Mouse (Mus musculus): Measurements from ENCODE around the gene Reep1.

Reep1 gene

GRCm38 (mm10) chr6:71734910-71735599 lies 27.7 kb downstream of the Reep1 start:
- in situ Hi-C loops (cut with MboI; ENCODE audit: low pct_unique_long_range_greater_than_20kb in 1 of 2, low sequenced_read_pairs in 2 of 2, unreplicated experiment in 1 of 2): no loop called here

- in situ Hi-C loops (cut with MboI; ENCODE audit: low pct_unique_long_range_greater_than_20kb in 1 of 2, low sequenced_read_pairs in 2 of 2, unreplicated experiment in 1 of 2): no loop called here
Observed at GRCm38 (mm10) chr6:71735600-71736010, 28.2 kb downstream of the Reep1 start.

DNA sequence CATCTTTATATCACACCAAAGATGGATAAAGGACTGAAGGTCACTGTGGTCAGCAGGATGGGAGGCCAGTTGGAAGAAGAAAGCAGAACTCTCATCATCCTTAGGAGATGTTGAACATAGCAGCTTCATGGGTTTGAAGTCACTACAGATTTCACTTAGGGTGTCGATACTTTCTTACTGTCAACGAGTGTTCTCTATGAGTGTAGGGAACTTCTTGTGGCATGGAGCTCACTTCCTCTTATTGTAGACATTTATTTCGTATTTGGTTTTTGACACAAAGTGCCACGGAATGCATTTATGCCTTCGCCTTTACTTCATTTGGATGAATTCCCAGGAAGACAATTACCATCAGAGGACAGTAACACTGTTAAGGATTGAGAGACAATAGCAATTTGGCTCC lies 28.7 kb downstream of the Reep1 start:
- in situ Hi-C loops (cut with MboI; ENCODE audit: low pct_unique_long_range_greater_than_20kb in 1 of 2, low sequenced_read_pairs in 2 of 2, unreplicated experiment in 1 of 2): no loop called here

DNA sequence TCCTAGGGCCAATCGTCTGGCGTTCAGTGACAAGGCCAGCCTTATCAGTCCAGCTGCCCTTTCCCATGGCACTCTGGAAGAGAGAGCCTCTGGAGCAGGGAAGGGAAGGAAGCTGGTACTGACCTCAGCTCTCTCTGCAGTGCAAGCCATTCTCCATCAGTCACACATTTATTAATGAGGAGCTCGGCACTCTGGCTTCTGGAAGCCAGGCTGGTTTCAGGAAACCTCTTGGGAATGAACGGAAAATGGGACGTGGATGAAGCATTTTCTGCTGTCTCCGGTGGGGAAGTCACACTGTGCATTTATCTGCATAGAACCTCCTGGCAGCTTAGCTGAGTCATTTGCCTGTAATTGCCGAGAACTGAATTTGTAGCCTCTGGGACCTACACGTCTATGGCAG lies 29.8 kb downstream of the Reep1 start:
- in situ Hi-C loops (cut with MboI; ENCODE audit: low pct_unique_long_range_greater_than_20kb in 1 of 2, low sequenced_read_pairs in 2 of 2, unreplicated experiment in 1 of 2): no loop called here

- in situ Hi-C loops (cut with MboI; ENCODE audit: low pct_unique_long_range_greater_than_20kb in 1 of 2, low sequenced_read_pairs in 2 of 2, unreplicated experiment in 1 of 2): no loop called here
Observed at GRCm38 (mm10) chr6:71738611-71739010, 31.2 kb downstream of the Reep1 start.

GRCm38 (mm10) chr6:71740921-71741320 lies 33.6 kb downstream of the Reep1 start:
- in situ Hi-C loops (cut with MboI; ENCODE audit: low pct_unique_long_range_greater_than_20kb in 1 of 2, low sequenced_read_pairs in 2 of 2, unreplicated experiment in 1 of 2): no loop called here

DNA sequence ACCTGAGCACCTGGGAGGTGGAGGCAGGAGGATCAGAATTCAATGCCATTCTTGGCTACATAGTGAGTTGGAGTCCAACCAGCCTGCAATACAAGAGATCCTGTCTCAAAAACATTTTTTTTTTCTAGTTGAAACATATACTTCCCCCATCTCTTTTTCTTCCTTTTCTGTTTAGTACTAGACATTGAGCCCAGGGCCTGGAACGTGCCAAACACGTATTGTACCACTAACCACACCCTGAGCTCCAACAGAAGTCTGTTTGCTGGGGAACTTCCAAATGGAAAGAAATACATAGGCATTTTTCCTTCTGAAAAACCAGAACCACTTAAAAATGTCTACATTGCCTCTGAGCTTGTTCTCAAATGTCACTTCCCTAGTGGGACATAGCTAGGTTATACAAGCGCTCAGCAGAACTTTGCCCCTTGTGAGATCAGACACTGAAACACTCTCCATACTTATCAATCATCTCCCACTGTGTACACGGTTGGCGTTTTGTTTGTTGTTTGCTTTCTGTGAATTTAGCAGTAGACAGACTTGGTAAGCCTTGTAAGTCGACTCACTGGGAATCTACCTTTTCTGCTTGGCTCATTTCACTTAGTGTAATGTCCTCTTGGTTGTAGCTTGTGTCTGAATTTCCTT lies 34.8 kb downstream of the Reep1 start:
- in situ Hi-C loops (cut with MboI; ENCODE audit: low pct_unique_long_range_greater_than_20kb in 1 of 2, low sequenced_read_pairs in 2 of 2, unreplicated experiment in 1 of 2): no loop called here

- in situ Hi-C loops (cut with MboI; ENCODE audit: low pct_unique_long_range_greater_than_20kb in 1 of 2, low sequenced_read_pairs in 2 of 2, unreplicated experiment in 1 of 2): no loop called here
Observed at GRCm38 (mm10) chr6:71744934-71745333, 37.6 kb downstream of the Reep1 start.

DNA sequence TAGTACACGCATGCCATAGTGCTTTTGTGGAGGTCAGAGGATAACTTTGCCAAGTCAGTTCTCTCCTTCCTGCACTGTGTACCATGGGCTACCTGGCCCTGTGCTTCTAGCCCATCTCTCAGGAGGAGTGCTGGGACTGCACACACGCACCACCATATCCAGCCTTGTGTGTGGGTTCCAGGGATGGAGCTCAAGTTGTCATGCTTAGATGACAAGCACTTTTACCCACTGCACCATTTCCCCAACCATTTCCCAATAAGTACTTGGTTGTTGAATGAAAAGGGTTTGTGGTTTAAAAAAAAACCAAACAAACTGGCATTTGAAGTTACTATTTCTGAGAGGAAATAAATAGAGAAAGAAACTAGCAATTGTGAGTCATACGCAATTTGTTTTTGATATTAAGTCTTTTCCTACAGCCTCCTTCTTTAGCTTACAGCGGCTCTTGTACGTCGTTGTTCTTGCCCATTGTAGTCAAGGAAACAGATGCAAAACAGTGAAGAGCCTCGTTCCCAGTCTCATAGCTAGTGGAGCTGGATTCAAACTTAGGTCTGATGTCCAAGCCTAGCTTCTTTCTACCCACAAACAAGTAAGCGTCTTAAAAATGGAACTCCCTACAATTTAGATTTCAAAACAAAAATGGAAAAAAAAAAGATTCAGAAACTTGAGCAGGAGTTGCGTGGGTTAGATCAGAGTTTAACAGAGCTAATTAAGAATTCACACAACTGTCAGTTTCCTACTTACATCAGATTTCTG lies 38.3 kb downstream of the Reep1 start:
- in situ Hi-C loops (cut with MboI; ENCODE audit: low pct_unique_long_range_greater_than_20kb in 1 of 2, low sequenced_read_pairs in 2 of 2, unreplicated experiment in 1 of 2): no loop called here

DNA sequence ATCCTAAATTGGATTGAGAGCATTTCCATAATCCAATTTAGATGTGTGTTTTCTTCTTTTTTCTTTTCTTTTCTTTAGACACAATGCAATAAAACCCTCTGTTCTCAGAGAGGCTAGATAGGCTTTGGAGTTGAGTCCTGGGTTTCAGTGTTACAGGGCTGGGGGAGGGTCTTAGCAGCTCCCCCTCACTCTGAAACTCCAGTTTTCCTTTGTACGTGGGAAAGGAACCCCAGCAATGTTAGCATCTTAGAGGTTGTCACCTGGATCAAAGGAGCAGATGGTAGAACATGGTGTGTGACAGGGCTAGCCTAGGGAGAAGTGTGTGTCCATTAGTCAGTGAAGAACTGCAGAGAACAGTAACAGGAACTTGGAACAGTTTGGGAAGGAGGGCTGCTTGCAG lies 38.9 kb downstream of the Reep1 start:
- in situ Hi-C loops (cut with MboI; ENCODE audit: low pct_unique_long_range_greater_than_20kb in 1 of 2, low sequenced_read_pairs in 2 of 2, unreplicated experiment in 1 of 2): no loop called here

- in situ Hi-C loops (cut with MboI; ENCODE audit: low pct_unique_long_range_greater_than_20kb in 1 of 2, low sequenced_read_pairs in 2 of 2, unreplicated experiment in 1 of 2): no loop called here
Observed at GRCm38 (mm10) chr6:71746846-71747245, 39.5 kb downstream of the Reep1 start.

- in situ Hi-C loops (cut with MboI; ENCODE audit: low pct_unique_long_range_greater_than_20kb in 1 of 2, low sequenced_read_pairs in 2 of 2, unreplicated experiment in 1 of 2): no loop called here
Observed at GRCm38 (mm10) chr6:71751602-71752001, 44.2 kb downstream of the Reep1 start.

- in situ Hi-C loops (cut with MboI; ENCODE audit: low pct_unique_long_range_greater_than_20kb in 1 of 2, low sequenced_read_pairs in 2 of 2, unreplicated experiment in 1 of 2): no loop called here
Observed at GRCm38 (mm10) chr6:71752791-71753464, 45.6 kb downstream of the Reep1 start.

GRCm38 (mm10) chr6:71757039-71757894 lies 49.9 kb downstream of the Reep1 start:
- in situ Hi-C loops (cut with MboI; ENCODE audit: low pct_unique_long_range_greater_than_20kb in 1 of 2, low sequenced_read_pairs in 2 of 2, unreplicated experiment in 1 of 2): no loop called here

- in situ Hi-C loops (cut with MboI; ENCODE audit: low pct_unique_long_range_greater_than_20kb in 1 of 2, low sequenced_read_pairs in 2 of 2, unreplicated experiment in 1 of 2): no loop called here
Observed at GRCm38 (mm10) chr6:71758780-71759179, 51.4 kb downstream of the Reep1 start.

DNA sequence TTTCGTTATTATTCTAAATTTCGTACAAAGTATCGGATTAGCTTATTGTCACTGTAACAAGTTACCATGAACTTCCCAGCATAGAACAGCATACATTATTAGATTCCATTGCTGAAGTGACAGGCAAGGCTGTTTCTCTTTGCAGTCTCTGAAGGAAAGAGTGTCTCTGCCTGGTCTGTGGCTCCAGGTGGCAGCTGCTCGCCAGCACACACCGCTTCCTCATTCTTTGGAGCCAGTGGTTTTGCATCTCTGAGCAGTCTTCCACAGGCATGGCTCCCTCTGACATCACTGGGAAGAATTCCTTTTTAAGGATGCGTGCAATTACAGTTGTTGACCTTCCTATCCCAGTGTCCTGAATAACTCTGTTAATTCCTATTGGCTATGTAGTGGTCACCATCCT lies 52.7 kb downstream of the Reep1 start:
- in situ Hi-C loops (cut with MboI; ENCODE audit: low pct_unique_long_range_greater_than_20kb in 1 of 2, low sequenced_read_pairs in 2 of 2, unreplicated experiment in 1 of 2): no loop called here

- in situ Hi-C loops (cut with MboI; ENCODE audit: low pct_unique_long_range_greater_than_20kb in 1 of 2, low sequenced_read_pairs in 2 of 2, unreplicated experiment in 1 of 2): no loop called here
Observed at GRCm38 (mm10) chr6:71767761-71768160, 60.4 kb downstream of the Reep1 start.

- in situ Hi-C loops (cut with MboI; ENCODE audit: low pct_unique_long_range_greater_than_20kb in 1 of 2, low sequenced_read_pairs in 2 of 2, unreplicated experiment in 1 of 2): no loop called here
Observed at GRCm38 (mm10) chr6:71769901-71770690, 62.7 kb downstream of the Reep1 start.
